Mouse (Mus musculus) MEL (cell line): ENCODE measurements at regions not wholly inside any gene's neighbourhood (a gene's known extent, or its start where the extent isn't known, plus 50 kb on each side); places are given as distances from the start of the nearest gene placed in this dataset.

Experiments used
- DNase-seq: peaks from one replicate; pipeline ENCODE4 v3.0.0; 2011; ENCODE audit warnings: low read depth, low spot score
- H3K27ac ChIP-seq: 2 replicates; pipeline ENCODE4 v1.5.1; 2012; ENCODE audit warnings: low read depth, mild to moderate bottlenecking, control low read depth, low read length, moderate library complexity; ENCODE audit not compliant: control insufficient read depth
- H3K27me3 ChIP-seq, 2 experiments: fragments of 150-350 bp in 1 of 2; sonication (generic) in 1 of 2; 2 replicates each; pipeline ENCODE4 v1.6.1; 2012; ENCODE audit warnings: low read length in 2 of 2, mild to moderate bottlenecking in 2 of 2, improper control_type of control experiment in 1 of 2, moderate library complexity in 1 of 2; ENCODE audit not compliant: insufficient read depth in 2 of 2, control insufficient read depth in 1 of 2
- H3K36me3 ChIP-seq, 2 experiments: 2 replicates each; pipeline ENCODE4 v1.6.1; 2012 to 2014; ENCODE audit warnings: low read length in 2 of 2, improper control_type of control experiment in 1 of 2, inconsistent platforms in 1 of 2, mild to moderate bottlenecking in 1 of 2; ENCODE audit not compliant: insufficient read depth in 2 of 2, control insufficient read depth in 1 of 2
- H3K4me1 ChIP-seq, 2 experiments: fragments of 150-350 bp in 1 of 2; sonication (generic) in 1 of 2; 2 replicates each; pipeline ENCODE4 v1.6.1; 2012; ENCODE audit warnings: low read length in 2 of 2, improper control_type of control experiment in 1 of 2, mild to moderate bottlenecking in 1 of 2; ENCODE audit not compliant: insufficient read depth in 2 of 2, control insufficient read depth in 1 of 2
- H3K4me3 ChIP-seq, 2 experiments: fragments of 150-350 bp in 1 of 2; sonication (generic) in 1 of 2; 2 replicates each; pipeline ENCODE4 v1.5.1; 2012; ENCODE audit warnings: low read depth in 2 of 2, low read length in 2 of 2, mild to moderate bottlenecking in 2 of 2, moderate library complexity in 2 of 2, control low read depth in 1 of 2, improper control_type of control experiment in 1 of 2; ENCODE audit not compliant: control insufficient read depth in 1 of 2, insufficient read depth in 1 of 2
- H3K79me2 ChIP-seq: 2 replicates; pipeline ENCODE4 v1.6.1; 2012; ENCODE audit warnings: mild to moderate bottlenecking, low read length, moderate library complexity; ENCODE audit not compliant: control insufficient read depth, poor library complexity, insufficient read depth
- H3K9ac ChIP-seq: 2 replicates; pipeline ENCODE4 v1.6.1; 2012; ENCODE audit warnings: low read depth, mild to moderate bottlenecking, control low read depth, low read length, moderate library complexity; ENCODE audit not compliant: control insufficient read depth, poor library complexity, severe bottlenecking
- H3K9me3 ChIP-seq: fragments of 150-350 bp; sonication (generic); replicated peaks from 2 replicates; pipeline ENCODE4 v1.6.1; 2012; ENCODE audit warnings: mild to moderate bottlenecking, low read length, improper control_type of control experiment, moderate library complexity; ENCODE audit not compliant: insufficient read depth
- BHLHE40 ChIP-seq: IDR thresholded peaks from 2 replicates; pipeline ENCODE4 v1.6.1; 2012; ENCODE audit warnings: low read depth, mild to moderate bottlenecking, inconsistent platforms, low read length, improper control_type of control experiment, borderline replicate concordance
- CHD1 ChIP-seq: IDR thresholded peaks from 2 replicates; pipeline ENCODE4 v1.6.1; 2012; ENCODE audit warnings: low read depth, mild to moderate bottlenecking, inconsistent platforms, low read length, improper control_type of control experiment
- E2F4 ChIP-seq: IDR thresholded peaks from 2 replicates; pipeline ENCODE4 v1.6.1; 2011; ENCODE audit warnings: low read depth, low read length, improper control_type of control experiment, borderline replicate concordance
- EP300 ChIP-seq, 2 experiments: IDR thresholded peaks; 2 replicates each; pipeline ENCODE4 v1.6.1; 2011; ENCODE audit warnings: improper control_type of control experiment in 2 of 2, low read length in 2 of 2, low read depth in 1 of 2, mild to moderate bottlenecking in 1 of 2
- ETS1 ChIP-seq: IDR thresholded peaks from 2 replicates; pipeline ENCODE4 v1.6.1; 2012; ENCODE audit warnings: low read depth, mild to moderate bottlenecking, inconsistent platforms, low read length, improper control_type of control experiment, moderate library complexity
- GABPA ChIP-seq: IDR thresholded peaks from 2 replicates; pipeline ENCODE4 v1.6.1; 2012; ENCODE audit warnings: low read depth, mild to moderate bottlenecking, inconsistent platforms, low read length, improper control_type of control experiment, moderate library complexity
- GATA1 ChIP-seq: IDR thresholded peaks from 2 replicates; pipeline ENCODE4 v1.6.1; 2011; ENCODE audit warnings: low read depth, low read length, improper control_type of control experiment
- JUND ChIP-seq: IDR thresholded peaks from 2 replicates; pipeline ENCODE4 v1.6.1; 2011; ENCODE audit warnings: low read depth, mild to moderate bottlenecking, improper control_type of control experiment, low read length
- KAT2A ChIP-seq: conservative IDR thresholded peaks from 2 replicates; pipeline ENCODE4 v1.6.1; 2012; ENCODE audit warnings: low read depth, low read length, improper control_type of control experiment, inconsistent platforms
- MAFK ChIP-seq: IDR thresholded peaks from 2 replicates; pipeline ENCODE4 v1.6.1; 2011; ENCODE audit warnings: low read depth, mild to moderate bottlenecking, low read length, improper control_type of control experiment, borderline replicate concordance
- MAX ChIP-seq: IDR thresholded peaks from 2 replicates; pipeline ENCODE4 v1.6.1; 2011; ENCODE audit warnings: low read length, improper control_type of control experiment
- MAZ ChIP-seq: IDR thresholded peaks from 2 replicates; pipeline ENCODE4 v1.6.1; 2012; ENCODE audit warnings: low read depth, mild to moderate bottlenecking, inconsistent platforms, low read length, improper control_type of control experiment
- MEF2A ChIP-seq: IDR thresholded peaks from 2 replicates; pipeline ENCODE4 v1.6.1; 2014; ENCODE audit warnings: low read depth, mild to moderate bottlenecking, inconsistent platforms, low read length, improper control_type of control experiment; ENCODE audit not compliant: poor library complexity, insufficient replicate concordance, severe bottlenecking; ENCODE audit errors: extremely low read depth
- MYB ChIP-seq: IDR thresholded peaks from 2 replicates; pipeline ENCODE4 v1.6.1; 2011; ENCODE audit warnings: mild to moderate bottlenecking, low read depth, low read length, improper control_type of control experiment
- MYC ChIP-seq: IDR thresholded peaks from 2 replicates; pipeline ENCODE4 v1.6.1; 2011; ENCODE audit warnings: low read depth, mild to moderate bottlenecking, low read length, improper control_type of control experiment, moderate library complexity
- NELFE ChIP-seq: IDR thresholded peaks from 2 replicates; pipeline ENCODE4 v1.6.1; 2011; ENCODE audit warnings: low read depth, low read length, improper control_type of control experiment
- NRF1 ChIP-seq: IDR thresholded peaks from 2 replicates; pipeline ENCODE4 v1.6.1; 2014; ENCODE audit warnings: low read depth, mild to moderate bottlenecking, inconsistent platforms, low read length, improper control_type of control experiment, moderate library complexity; ENCODE audit not compliant: poor library complexity, insufficient read depth, severe bottlenecking
- POLR2A ChIP-seq, 2 experiments: IDR thresholded peaks; 2 replicates each; pipeline ENCODE4 v1.6.1; 2011 to 2012; ENCODE audit warnings: low read length in 2 of 2, mild to moderate bottlenecking in 2 of 2, control low read depth in 1 of 2, improper control_type of control experiment in 1 of 2, low read depth in 1 of 2, moderate library complexity in 1 of 2; ENCODE audit not compliant: control insufficient read depth in 1 of 2, insufficient read depth in 1 of 2, poor library complexity in 1 of 2
- RAD21 ChIP-seq: IDR thresholded peaks from 2 replicates; pipeline ENCODE4 v1.6.1; 2011; ENCODE audit warnings: mild to moderate bottlenecking, low read depth, low read length, improper control_type of control experiment
- RCOR1 ChIP-seq: IDR thresholded peaks from 2 replicates; pipeline ENCODE4 v1.6.1; 2012; ENCODE audit warnings: low read depth, mild to moderate bottlenecking, inconsistent platforms, low read length, improper control_type of control experiment
- SMC3 ChIP-seq: IDR thresholded peaks from 2 replicates; pipeline ENCODE4 v1.6.1; 2011; ENCODE audit warnings: low read depth, low read length, improper control_type of control experiment
- USF1 ChIP-seq: IDR thresholded peaks from 2 replicates; pipeline ENCODE4 v1.6.1; 2014; ENCODE audit warnings: low read depth, mild to moderate bottlenecking, inconsistent platforms, low read length, improper control_type of control experiment, moderate library complexity
- USF2 ChIP-seq, 2 experiments: IDR thresholded peaks; 2 replicates each; pipeline ENCODE4 v1.6.1; 2011 to 2012; ENCODE audit warnings: improper control_type of control experiment in 2 of 2, low read length in 2 of 2, borderline replicate concordance in 1 of 2, inconsistent platforms in 1 of 2, low read depth in 1 of 2, mild to moderate bottlenecking in 1 of 2; ENCODE audit not compliant: insufficient read depth in 1 of 2
- ZKSCAN1 ChIP-seq: IDR thresholded peaks from 2 replicates; pipeline ENCODE4 v1.6.1; 2012; ENCODE audit warnings: low read depth, mild to moderate bottlenecking, inconsistent platforms, low read length, improper control_type of control experiment, moderate library complexity
- ZMIZ1 ChIP-seq: IDR thresholded peaks from 2 replicates; pipeline ENCODE4 v1.6.1; 2012; ENCODE audit warnings: low read depth, mild to moderate bottlenecking, inconsistent platforms, low read length, improper control_type of control experiment, moderate library complexity

DNA sequence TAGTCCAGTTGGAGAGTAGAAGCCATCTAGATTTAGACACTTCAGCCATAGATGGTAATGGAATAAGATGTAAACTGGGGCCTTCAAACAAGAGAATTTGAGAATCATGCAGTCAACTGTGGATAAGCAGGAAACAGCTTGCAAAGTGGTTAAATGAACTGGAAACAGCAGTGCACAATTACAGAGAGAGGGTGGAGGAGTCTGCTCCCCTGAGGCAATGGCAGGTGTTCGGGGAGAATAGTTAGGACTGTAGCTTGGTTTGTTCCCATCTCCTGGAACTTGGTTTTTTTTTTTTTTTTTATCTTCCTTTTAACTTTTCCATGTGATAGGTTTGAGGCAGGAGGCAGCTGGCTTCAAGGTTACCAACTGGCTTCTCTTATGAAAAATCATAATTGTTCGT lies 165.1 kb upstream of the Ell2 start:
- DNase-seq, result no peak
- no peaks in the 10 kb centered on the region for H3K9me3 ChIP-seq
- H3K36me3 ChIP-seq, result no peaks in the 10 kb centered on the region
- no peak overlapping the region for H3K4me3 ChIP-seq
- H3K9ac ChIP-seq, result no peak overlapping the region
- no peaks in the 10 kb centered on the region for H3K4me1 ChIP-seq
- H3K27ac ChIP-seq, result no peak overlapping the region
- H3K79me2 ChIP-seq, result no peaks in the 10 kb centered on the region
- TF ChIP-seq EP300 (IDR thresholded peaks at IDR 0.05; ENCODE audit: low read depth in 1 of 2, low read length in 2 of 2) (no peak), NELFE (no peak), POLR2A (IDR thresholded peaks at IDR 0.05; ENCODE audit: control insufficient read depth in 1 of 2, insufficient read depth in 1 of 2, low read depth in 1 of 2, low read length in 2 of 2, poor library complexity in 1 of 2) (no peak), MEF2A (no peak), SMC3 (no peak), BHLHE40 (no peak), RAD21 (no peak), JUND (no peak), GATA1 (no peak), ZMIZ1 (no peak), KAT2A (no peak)
- no peaks in the 10 kb centered on the region for H3K27me3 ChIP-seq

DNA sequence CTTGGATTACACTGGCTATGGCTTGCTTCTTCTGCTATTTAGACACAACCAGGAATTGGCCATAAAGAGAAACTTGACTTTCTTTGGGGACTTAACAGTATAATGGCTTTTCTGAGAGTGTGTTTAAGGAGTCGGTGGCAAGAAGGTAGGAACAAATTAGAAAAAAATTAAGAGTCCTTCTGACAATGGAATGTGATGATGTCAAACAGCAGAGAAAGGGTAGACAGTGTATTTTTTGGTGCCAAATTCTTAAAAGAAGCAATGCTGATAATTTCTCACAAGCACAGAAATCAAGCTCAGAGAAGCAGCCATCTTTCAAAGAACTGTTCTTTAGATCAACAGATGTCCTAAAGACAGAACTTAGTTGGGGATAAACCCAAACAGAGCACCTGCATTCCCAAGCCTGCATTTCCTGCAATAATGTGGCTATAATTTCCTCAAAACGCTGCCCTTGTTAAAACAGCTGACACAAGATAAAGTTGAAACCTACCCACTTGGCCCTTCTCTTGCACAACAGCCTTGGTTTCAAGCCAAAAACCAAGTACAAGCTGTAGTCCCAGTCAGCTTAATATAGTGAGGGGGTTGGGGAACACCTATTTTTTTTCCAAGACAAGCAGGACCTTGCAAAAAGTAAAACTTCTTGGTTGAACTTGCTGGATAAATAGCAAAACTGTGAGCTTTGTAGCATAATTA lies 164.2 kb upstream of the Ell2 start:
- Histone ChIP-seq H3K9ac (no peak overlapping the region), H3K27me3 (no peaks in the 10 kb centered on the region), H3K36me3 (no peaks in the 10 kb centered on the region), H3K9me3 (no peaks in the 10 kb centered on the region), H3K79me2 (no peaks in the 10 kb centered on the region), H3K4me3 (no peak overlapping the region), H3K4me1 (no peaks in the 10 kb centered on the region), H3K27ac (no peak overlapping the region)
- TF ChIP-seq ETS1, result peak; percentile 42; the same call in 1 of the 2 replicates
- no peak for TF ChIP-seq USF1
- peak; percentile 16 for DNase-seq

- DNase-seq, result no peak
- H3K79me2 ChIP-seq, result no peaks in the 10 kb centered on the region
- H3K4me3 ChIP-seq, result no peak overlapping the region
- no peak overlapping the region for H3K27ac ChIP-seq
- H3K9me3 ChIP-seq, result no peaks in the 10 kb centered on the region
- H3K4me1 ChIP-seq, result no peaks in the 10 kb centered on the region
- no peaks in the 10 kb centered on the region for H3K36me3 ChIP-seq
- H3K27me3 ChIP-seq, result no peaks in the 10 kb centered on the region
- H3K9ac ChIP-seq, result no peak overlapping the region
- TF ChIP-seq ETS1 (no peak), CHD1 (no peak), RCOR1 (no peak), EP300 (IDR thresholded peaks at IDR 0.05; ENCODE audit: low read depth in 1 of 2, low read length in 2 of 2) (no peak), USF1 (no peak), USF2 (IDR thresholded peaks at IDR 0.05; ENCODE audit: borderline replicate concordance in 1 of 2, insufficient read depth in 1 of 2, low read depth in 1 of 2, low read length in 2 of 2) (no peak), KAT2A (no peak), MYB (no peak), SMC3 (no peak), E2F4 (no peak), GABPA (no peak), MAZ (no peak), MAX (no peak), NRF1 (no peak), POLR2A (IDR thresholded peaks at IDR 0.05; ENCODE audit: control insufficient read depth in 1 of 2, insufficient read depth in 1 of 2, low read depth in 1 of 2, low read length in 2 of 2, poor library complexity in 1 of 2) (no peak), ZKSCAN1 (no peak), MAFK (no peak), MYC (no peak)
These were observed 163.6 kb upstream of the Ell2 start for GRCm38 (mm10) chr13:75542946-75543327.
